13 mouse cellular contexts compared by ENCODE assay signal in the genomic region with DNA sequence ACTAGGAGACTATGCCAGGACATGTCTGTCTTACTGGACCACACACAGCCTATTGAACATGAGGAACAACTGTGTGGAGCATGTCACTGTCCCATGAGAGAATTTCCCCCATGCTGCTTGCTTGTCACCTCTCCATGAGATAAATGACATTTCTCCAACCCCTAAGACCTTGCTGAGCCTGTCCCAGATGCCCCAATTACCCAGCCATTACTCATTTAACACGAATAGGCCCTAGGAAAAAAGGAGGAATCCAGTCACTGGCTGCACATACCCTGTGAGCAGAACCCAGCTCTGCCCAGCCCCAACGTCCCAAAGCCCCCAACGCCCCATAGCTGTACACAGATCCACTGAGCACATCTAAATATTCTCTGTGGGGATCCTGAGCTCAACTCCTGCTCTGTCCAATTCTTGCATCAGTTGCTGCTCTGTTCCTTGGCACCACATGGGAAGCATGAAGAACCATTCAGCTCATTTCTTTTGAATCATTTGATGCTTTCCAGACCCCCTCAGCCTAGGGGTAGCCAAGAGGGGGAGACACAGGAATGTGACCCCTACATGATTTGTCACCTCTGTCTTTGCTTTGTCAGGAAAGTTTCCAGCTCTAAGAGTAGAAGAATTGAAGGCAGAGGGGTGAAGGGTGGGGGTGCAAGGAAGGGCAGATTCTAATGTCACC. TPM values are rescaled to one million over a fixed set of nuclear protein-coding genes. Genes with fewer than 3 reads are reported as not detected.
DNase-seq lines count a peak whose midpoint lies in the region; ATAC-seq lines count a peak whose summit lies in the region.
"Had no signal": no experiment of that assay in that cellular context is flagged by ENCODE, and none has a peak within 500 bp of the region (broad histone marks: within the 10 kb centered on the region; RNA-seq: fewer than 3 reads in every experiment).

No protein-coding gene starts in this region.

- H3K4me3 ChIP-seq in heart, embryonic 14.5 days (ENCODE audit: control insufficient read depth in 1 of 2, insufficient read depth in 1 of 2, low read depth in 1 of 2, low read length in 2 of 2) = no peak overlapping the region
- H3K4me3 ChIP-seq in heart, embryonic 12.5 days = no peak overlapping the region
- no peak overlapping the region for H3K4me3 ChIP-seq in liver, embryonic 11.5 days (ENCODE audit: low read depth, low read length)
- H3K4me3 ChIP-seq: forebrain, embryonic 10.5 days had no signal

- H3K4me1 ChIP-seq in heart, embryonic 14.5 days (ENCODE audit: control insufficient read depth in 2 of 2, insufficient read depth in 2 of 2, low read length in 2 of 2) = peaks cover 19 to 23% of the 10 kb centered on the region in 2 experiments
- peaks cover 16% of the 10 kb centered on the region for H3K4me1 ChIP-seq in heart, embryonic 12.5 days (replicated peaks)
- H3K4me1 ChIP-seq in liver, embryonic 11.5 days (replicated peaks; ENCODE audit: control insufficient read depth, insufficient read depth, low read length) = 0 out of 2 replicates have a peak, but pooled peaks cover 3% of the 10 kb centered on the region

- no peak overlapping the region for H3K9ac ChIP-seq in heart, embryonic 14.5 days (ENCODE audit: low read length)
- no peak overlapping the region for H3K9ac ChIP-seq in heart, embryonic 12.5 days
- H3K9ac ChIP-seq in liver, embryonic 11.5 days (ENCODE audit: low read depth, low read length) = no peak overlapping the region

- DNase-seq in liver, embryonic 11.5 days (ENCODE audit: low spot score) = no peak
- DNase-seq in liver = no peak
- peak; percentile 35 for DNase-seq in forelimb bud, embryonic 11.5 days (ENCODE audit: low read depth, low spot score)
- peak; percentile 68 for DNase-seq in mesoderm, embryonic 11.5 days (ENCODE audit: low read depth, low spot score)
- no peak for DNase-seq in cerebellum, postnatal 25 days
- DNase-seq: cerebellum, postnatal 14 days; gastrocnemius, postnatal 10 days; thymus, postnatal 14 days had no signal

- no peak overlapping the region for H3K27ac ChIP-seq in heart, embryonic 14.5 days (replicated peaks in 1 of 2; ENCODE audit: control insufficient read depth in 1 of 2, insufficient read depth in 1 of 2, low read depth in 2 of 2, low read length in 2 of 2)
- no peak overlapping the region for H3K27ac ChIP-seq in heart, embryonic 12.5 days (ENCODE audit: poor library complexity, severe bottlenecking)
- H3K27ac ChIP-seq in liver, embryonic 11.5 days (ENCODE audit: low read depth, low read length) = 0 out of 2 replicates have a peak overlapping the region, but pooled peaks have one; percentile 33
- H3K27ac ChIP-seq: forebrain, embryonic 10.5 days; macrophage had no signal

- 0 out of 2 replicates have a peak, but pooled peaks have one; percentile 11 for ATAC-seq in heart, embryonic 14.5 days (ENCODE audit: insufficient number of reproducible peaks, insufficient read depth, low FRiP score, low read depth)
- ATAC-seq in heart, embryonic 12.5 days (ENCODE audit: insufficient number of reproducible peaks, low FRiP score) = no peak
- ATAC-seq in liver, embryonic 11.5 days (replicated peaks; ENCODE audit: low FRiP score) = 0 out of 2 replicates have a peak, but pooled peaks have one; percentile 45
- ATAC-seq in monocyte, adult 5-6 weeks (replicated peaks; ENCODE audit: insufficient number of reproducible peaks, low FRiP score, low TSS enrichment, poor library complexity, severe bottlenecking) = no peak

- no peaks in the 10 kb centered on the region for H3K9me3 ChIP-seq in heart, embryonic 14.5 days (ENCODE audit: control insufficient read depth, low read length)
- no peaks in the 10 kb centered on the region for H3K9me3 ChIP-seq in heart, embryonic 12.5 days (replicated peaks)
- H3K9me3 ChIP-seq in liver, embryonic 11.5 days (ENCODE audit: control insufficient read depth, low read length) = no peaks in the 10 kb centered on the region
- H3K9me3 ChIP-seq: forebrain, embryonic 10.5 days had no signal

- H3K36me3 ChIP-seq in heart, embryonic 14.5 days (ENCODE audit: control insufficient read depth, insufficient read depth, low read length) = no peaks in the 10 kb centered on the region
- no peaks in the 10 kb centered on the region for H3K36me3 ChIP-seq in heart, embryonic 12.5 days
- no peaks in the 10 kb centered on the region for H3K36me3 ChIP-seq in liver, embryonic 11.5 days (ENCODE audit: control insufficient read depth, insufficient read depth, low read length)
- H3K36me3 ChIP-seq: forebrain, embryonic 10.5 days had no signal

- 81% methylated on average over 3 of the region's 3 CpGs for WGBS in heart, embryonic 14.5 days
- WGBS in heart, embryonic 12.5 days = 63% methylated on average over 3 of the region's 3 CpGs
- WGBS in liver, embryonic 11.5 days = 35% methylated on average over 3 of the region's 3 CpGs

- no peaks in the 10 kb centered on the region for H3K27me3 ChIP-seq in heart, embryonic 14.5 days (ENCODE audit: control insufficient read depth, insufficient read depth, low read length)
- H3K27me3 ChIP-seq in heart, embryonic 12.5 days (replicated peaks) = no peaks in the 10 kb centered on the region
- H3K27me3 ChIP-seq in liver, embryonic 11.5 days (replicated peaks; ENCODE audit: control insufficient read depth, insufficient read depth, low read length) = no peaks in the 10 kb centered on the region

- H3K4me2 ChIP-seq in heart, embryonic 14.5 days (ENCODE audit: low read length) = no peak overlapping the region
- no peak overlapping the region for H3K4me2 ChIP-seq in heart, embryonic 12.5 days
- H3K4me2 ChIP-seq in liver, embryonic 11.5 days = no peak overlapping the region

RNA-seq across cellular contexts. Expression of a gene that starts 47.4 kb away (rescaled TPM):
- 54.6 and 61.3 TPM in 2 replicates for polyA plus RNA-seq in heart, embryonic 14.5 days (2014; fragmentation: Nextera tagmentation; extraction: Ambion mirVana)
- polyA plus RNA-seq in heart, embryonic 12.5 days (2016; fragmentation: Nextera tagmentation; extraction: Ambion mirVana) = 47.0 and 51.3 TPM in 2 replicates
- 11.4 and 13.3 TPM in 2 replicates for polyA plus RNA-seq in liver, embryonic 11.5 days (2014; fragmentation: Nextera tagmentation; extraction: Ambion mirVana)
- 6.3 to 7.8 TPM (median 7.7 TPM) in 3 replicates for total RNA-seq in monocyte, adult 5-6 weeks (2017)

Comparison
In these comparisons a context has a peak if more than half of its experiments do, and no peak if none do; other contexts are left out.
1. ATAC-seq: peak in heart, embryonic 14.5 days (single experiment) and liver, embryonic 11.5 days (single experiment); none in heart, embryonic 12.5 days (single experiment) and monocyte, adult 5-6 weeks (single experiment).
2. DNase-seq: peak in forelimb bud, embryonic 11.5 days (single experiment) and mesoderm, embryonic 11.5 days (single experiment); none in liver, embryonic 11.5 days (single experiment), liver (single experiment) and cerebellum, postnatal 25 days (0 of 2).